Mouse (Mus musculus): ENCODE results near the gene Slc6a18. TPM values are rescaled to one million over a fixed set of nuclear protein-coding genes. Genes with fewer than 3 reads are reported as not detected.

Gene Slc6a18
- total and polyA plus RNA-seq, 3 experiments, result not detected

GRCm38 (mm10) chr13:73700554-73700953 lies 22.7 kb upstream of the Slc6a18 start (continued):
- TF ChIP-seq GATA1 (IDR thresholded peaks at IDR 0.05; ENCODE audit: low read depth, low read length), result no peak
- TF ChIP-seq USF2 (IDR thresholded peaks at IDR 0.05; ENCODE audit: borderline replicate concordance in 1 of 2, insufficient read depth in 1 of 2, low read depth in 1 of 2, low read length in 2 of 2), result no peak
- no peak for TF ChIP-seq BHLHE40 (IDR thresholded peaks at IDR 0.05; ENCODE audit: borderline replicate concordance, low read depth, low read length)

- no peak overlapping the region for H3K9ac ChIP-seq (ENCODE audit: control insufficient read depth, low read depth, low read length, poor library complexity, severe bottlenecking)
- H3K79me2 ChIP-seq (ENCODE audit: control insufficient read depth, insufficient read depth, low read length, poor library complexity), result no peaks in the 10 kb centered on the region
- no peak for DNase-seq (ENCODE audit: low read depth, low spot score)
- peaks cover 0 to 3% of the 10 kb centered on the region in 2 experiments; a peak in 1 of 4 replicates for H3K4me1 ChIP-seq (ENCODE audit: control insufficient read depth in 1 of 2, insufficient read depth in 2 of 2, low read length in 2 of 2)
- TF ChIP-seq JUND (IDR thresholded peaks at IDR 0.05; ENCODE audit: low read depth, low read length) (no peak), RCOR1 (IDR thresholded peaks at IDR 0.05; ENCODE audit: low read depth, low read length) (no peak), ZMIZ1 (IDR thresholded peaks at IDR 0.05; ENCODE audit: low read depth, low read length) (no peak), RAD21 (IDR thresholded peaks at IDR 0.05; ENCODE audit: low read depth, low read length) (no peak), ZKSCAN1 (IDR thresholded peaks at IDR 0.05; ENCODE audit: low read depth, low read length) (no peak), SMC3 (IDR thresholded peaks at IDR 0.05; ENCODE audit: low read depth, low read length) (no peak), MYC (IDR thresholded peaks at IDR 0.05; ENCODE audit: low read depth, low read length) (no peak), NRF1 (IDR thresholded peaks at IDR 0.05; ENCODE audit: insufficient read depth, low read depth, low read length, poor library complexity, severe bottlenecking) (no peak), POLR2AphosphoS2 (IDR thresholded peaks at IDR 0.05; ENCODE audit: low read length) (no peak), MEF2A (IDR thresholded peaks at IDR 0.05; ENCODE audit: extremely low read depth, insufficient replicate concordance, low read depth, low read length, poor library complexity, severe bottlenecking) (no peak), TBP (IDR thresholded peaks at IDR 0.05; ENCODE audit: low read depth, low read length) (no peak), E2F4 (IDR thresholded peaks at IDR 0.05; ENCODE audit: borderline replicate concordance, low read depth, low read length) (no peak), CHD1 (IDR thresholded peaks at IDR 0.05; ENCODE audit: low read depth, low read length) (no peak), USF2 (IDR thresholded peaks at IDR 0.05; ENCODE audit: borderline replicate concordance in 1 of 2, insufficient read depth in 1 of 2, low read depth in 1 of 2, low read length in 2 of 2) (no peak), TAL1 (IDR thresholded peaks at IDR 0.05; ENCODE audit: low read length) (no peak), CTCF (IDR thresholded peaks at IDR 0.05 in 2 of 3, conservative IDR thresholded peaks at IDR 0.05 in 1 of 3; ENCODE audit: control insufficient read depth in 1 of 3, insufficient read depth in 1 of 3, low read depth in 2 of 3, low read length in 3 of 3, poor library complexity in 1 of 3, severe bottlenecking in 1 of 3) (no peak), GABPA (IDR thresholded peaks at IDR 0.05; ENCODE audit: low read depth, low read length) (no peak), MAFK (IDR thresholded peaks at IDR 0.05; ENCODE audit: borderline replicate concordance, low read depth, low read length) (no peak), MXI1 (IDR thresholded peaks at IDR 0.05; ENCODE audit: low read depth, low read length) (no peak), BHLHE40 (IDR thresholded peaks at IDR 0.05; ENCODE audit: borderline replicate concordance, low read depth, low read length) (no peak)
- H3K9me3 ChIP-seq (replicated peaks; ENCODE audit: insufficient read depth, low read length), result no peaks in the 10 kb centered on the region
- H3K4me3 ChIP-seq (ENCODE audit: control insufficient read depth in 1 of 2, insufficient read depth in 1 of 2, low read depth in 2 of 2, low read length in 2 of 2), result no peak overlapping the region
- H3K27me3 ChIP-seq (ENCODE audit: control insufficient read depth in 1 of 2, insufficient read depth in 2 of 2, low read length in 2 of 2), result peaks cover 0 to 1% of the 10 kb centered on the region in 2 experiments
- no peak overlapping the region for H3K27ac ChIP-seq (ENCODE audit: control insufficient read depth, low read depth, low read length)
- H3K36me3 ChIP-seq (ENCODE audit: control insufficient read depth in 1 of 2, insufficient read depth in 2 of 2, low read length in 2 of 2), result peaks cover 0 to 3% of the 10 kb centered on the region in 2 experiments; a peak in 2 of 4 replicates
Measured at GRCm38 (mm10) chr13:73699714-73700113, 21.9 kb upstream of the Slc6a18 start.

Data from MEL (cell line).